Mouse (Mus musculus) ES-CJ7 (cell line): ENCODE results near the gene Map4k1.

Source experiments
- DNase-seq: peaks from one replicate; pipeline ENCODE4 v3.0.0; 2011; ENCODE audit warnings: low read depth, low spot score

The Map4k1 gene

GRCm38 (mm10) chr7:28977556-28977955 lies 4.3 kb upstream of the Map4k1 start:
- DNase-seq: no peak

GRCm38 (mm10) chr7:28982274-28983013 lies 594 bp downstream of the Map4k1 start:
- peak; percentile 52 for DNase-seq

- peak; percentile 41 for DNase-seq
Measured at GRCm38 (mm10) chr7:28983141-28983564, 1.3 kb downstream of the Map4k1 start.

- peak; percentile 71 for DNase-seq
Measured at GRCm38 (mm10) chr7:28983849-28984248, 2.0 kb downstream of the Map4k1 start.

- DNase-seq: no peak
Measured at GRCm38 (mm10) chr7:28984452-28984851, 2.6 kb downstream of the Map4k1 start.

- DNase-seq: no peak
Measured at GRCm38 (mm10) chr7:28985207-28985606, 3.4 kb downstream of the Map4k1 start.

- peak; percentile 85 for DNase-seq
Measured at GRCm38 (mm10) chr7:28990766-28991273, 9.0 kb downstream of the Map4k1 start.

- DNase-seq: peak; percentile 76
Measured at GRCm38 (mm10) chr7:28991616-28992015, 9.8 kb downstream of the Map4k1 start.

GRCm38 (mm10) chr7:28992997-28993396 lies 11.1 kb downstream of the Map4k1 start:
- peak; percentile 55 for DNase-seq

- DNase-seq: peak; percentile 58
Measured at GRCm38 (mm10) chr7:28993402-28993801, 11.6 kb downstream of the Map4k1 start.

GRCm38 (mm10) chr7:29000651-29001605 lies 19.1 kb downstream of the Map4k1 start:
- peak; percentile 84 for DNase-seq

- no peak for DNase-seq
Measured at GRCm38 (mm10) chr7:29007224-29008101, 25.6 kb downstream of the Map4k1 start.

- DNase-seq: no peak
Measured at GRCm38 (mm10) chr7:29008171-29008570, 26.3 kb downstream of the Map4k1 start.

- peak; percentile 39 for DNase-seq
Measured at GRCm38 (mm10) chr7:29008714-29009113, 26.9 kb downstream of the Map4k1 start.

GRCm38 (mm10) chr7:29014984-29015383 lies 33.1 kb downstream of the Map4k1 start:
- peak; percentile 42 for DNase-seq

GRCm38 (mm10) chr7:29016440-29016839 lies 34.6 kb downstream of the Map4k1 start:
- no peak for DNase-seq

GRCm38 (mm10) chr7:29017222-29017621 lies 35.4 kb downstream of the Map4k1 start:
- peak; percentile 62 for DNase-seq

- DNase-seq: peak; percentile 44
Measured at GRCm38 (mm10) chr7:29019447-29020220, 37.8 kb downstream of the Map4k1 start.

- DNase-seq: no peak
Measured at GRCm38 (mm10) chr7:29022479-29022878, 40.6 kb downstream of the Map4k1 start.

- DNase-seq: no peak
Measured at GRCm38 (mm10) chr7:29023514-29023913, 41.7 kb downstream of the Map4k1 start.
